Mouse (Mus musculus) 416B (cell line): Measurements from ENCODE around the gene Dhrs13.
"Not testable (repeated sequence)": the region's sequence is repeated elsewhere in the genome, so short reads cannot be mapped to it uniquely, and the experiment has no call there.

Experiments
- DNase-seq: peaks from one replicate; pipeline ENCODE4 v3.0.0; 2011; ENCODE audit warnings: low read depth

Dhrs13 gene

DNA sequence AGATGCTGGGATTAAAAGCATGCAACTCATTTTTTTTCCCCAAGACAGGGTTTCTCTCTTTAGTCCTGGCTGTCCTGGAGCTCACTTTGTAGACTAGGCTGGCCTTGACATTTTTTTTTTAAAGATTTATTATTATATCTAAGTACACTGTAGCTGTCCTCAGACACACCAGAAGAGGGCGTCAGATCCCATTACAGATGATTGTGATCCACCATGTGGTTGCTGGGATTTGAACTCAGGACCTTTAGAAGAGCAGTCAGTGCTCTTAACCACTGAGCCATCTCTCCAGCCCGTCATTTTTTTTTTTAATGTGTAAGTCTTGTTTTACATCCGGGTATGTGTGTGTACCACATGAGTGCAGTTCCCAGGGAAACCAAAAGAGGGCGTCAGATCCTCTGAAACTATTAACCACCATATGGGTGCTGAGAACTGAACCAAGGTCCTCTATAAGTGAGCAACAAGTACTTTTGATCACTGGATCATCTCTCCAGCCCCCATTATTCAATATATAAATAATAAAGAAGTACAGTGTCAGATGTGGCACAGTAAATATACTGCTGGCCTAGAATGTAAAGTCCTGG lies 10.3 kb downstream of the Dhrs13 start:
- DNase-seq, result not testable (repeated sequence)

- peak; percentile 29 for DNase-seq
These were observed 12.7 kb downstream of the Dhrs13 start for GRCm38 (mm10) chr11:78044758-78045251.

- DNase-seq, result not testable (repeated sequence)
These were observed 16.6 kb downstream of the Dhrs13 start for GRCm38 (mm10) chr11:78048637-78049036.

DNA sequence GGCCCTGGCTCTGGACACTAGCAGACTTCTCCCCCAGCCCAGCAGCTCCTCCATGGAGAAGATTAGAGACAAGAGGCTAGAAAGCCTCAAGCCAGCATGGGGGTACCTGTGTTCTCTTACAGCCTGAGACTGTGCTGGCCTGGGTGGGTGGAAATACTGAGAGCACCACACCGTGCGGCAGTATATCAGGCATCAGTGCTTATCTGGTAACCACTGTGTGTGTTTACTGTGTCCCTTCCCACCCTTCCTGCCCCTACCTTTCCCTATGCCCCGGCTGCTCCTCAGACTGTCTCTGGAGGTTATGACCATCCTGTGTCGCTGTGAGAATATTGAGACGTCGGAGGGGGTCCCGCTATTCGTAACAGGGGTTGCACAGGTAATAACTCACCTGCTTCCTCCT lies 21.0 kb downstream of the Dhrs13 start:
- no peak for DNase-seq

- no peak for DNase-seq
These were observed 24.9 kb downstream of the Dhrs13 start for GRCm38 (mm10) chr11:78056946-78057345.

DNA sequence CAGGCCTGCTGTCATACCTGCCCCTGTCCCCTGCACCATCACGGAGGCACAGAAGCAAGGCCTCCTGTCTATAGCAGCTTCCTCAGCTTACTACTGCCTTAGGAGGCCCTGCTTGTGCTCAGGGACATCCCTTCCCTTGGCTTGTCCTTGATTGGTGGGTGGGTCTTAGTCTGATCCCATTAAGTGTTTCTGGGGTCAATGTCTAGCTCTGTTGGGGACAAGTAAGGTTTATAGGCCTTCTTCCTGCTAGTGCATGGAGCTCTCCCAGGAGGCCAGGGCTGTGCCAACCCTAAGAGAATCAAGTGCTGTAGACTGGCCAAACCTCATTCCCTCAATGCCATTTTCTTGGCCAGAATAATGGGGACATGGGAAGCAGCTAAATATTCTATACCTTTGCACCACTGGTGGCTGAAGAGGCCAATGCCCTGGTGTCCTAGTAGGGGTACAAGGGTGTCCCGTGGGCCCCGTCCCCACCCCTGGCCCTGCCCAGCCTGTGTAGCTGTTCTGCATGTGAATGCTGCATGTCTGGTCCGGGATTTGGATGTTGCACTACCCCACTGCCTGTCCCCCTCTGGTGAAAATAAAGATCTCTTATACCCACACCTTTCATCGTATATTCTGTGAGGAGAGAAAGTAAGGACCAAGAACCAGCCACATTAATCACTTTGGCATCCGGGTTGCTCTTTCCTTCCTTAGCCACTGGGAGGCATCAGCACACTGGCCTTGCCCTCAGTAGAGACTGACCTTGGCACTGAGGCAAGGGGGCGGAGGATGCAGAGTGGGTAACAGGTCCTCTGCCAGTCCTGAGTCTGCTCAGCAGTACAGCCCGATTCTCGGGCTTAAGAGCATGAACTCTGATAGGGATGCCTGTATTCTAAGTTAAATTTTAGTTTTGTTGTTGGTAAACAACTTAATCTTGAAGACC lies 28.0 kb downstream of the Dhrs13 start:
- peak; percentile 83 for DNase-seq

DNA sequence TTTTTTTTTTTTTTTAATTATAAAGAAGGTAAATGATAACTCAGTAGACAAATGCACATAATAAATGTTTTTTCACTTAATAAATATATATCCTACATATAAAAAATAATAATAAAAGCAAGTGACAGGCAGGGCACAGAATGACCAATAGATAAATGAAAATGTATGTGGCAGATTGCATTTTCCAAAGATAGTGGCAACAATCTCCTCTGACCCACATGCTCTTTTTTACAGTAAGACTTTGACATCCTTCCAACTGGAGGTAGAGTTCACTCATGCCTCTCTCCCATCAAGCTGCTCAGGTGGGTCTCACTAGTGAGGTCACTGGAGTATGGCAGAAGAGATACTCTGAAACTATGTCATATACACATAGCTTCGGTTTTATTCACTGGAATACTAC lies 30.5 kb downstream of the Dhrs13 start:
- DNase-seq, result no peak

DNA sequence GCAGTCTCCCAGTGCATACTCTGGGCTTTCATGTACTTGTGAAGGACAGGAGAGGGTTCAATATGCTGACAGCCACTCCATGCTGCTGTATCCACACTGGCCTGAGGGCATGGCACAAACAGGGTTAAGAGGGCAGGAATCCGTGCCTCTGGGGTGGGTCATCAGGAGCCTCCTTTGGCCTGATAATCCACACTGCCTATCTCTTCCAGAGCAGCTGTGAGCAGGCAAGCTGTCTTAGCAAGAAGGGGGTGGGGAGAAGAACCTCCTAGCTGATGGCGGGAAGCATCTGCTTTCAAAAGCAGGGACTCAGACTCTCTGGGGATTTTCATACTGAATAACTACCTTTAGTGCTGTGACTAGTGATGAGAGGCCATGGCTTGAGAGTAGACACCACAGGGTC lies 33.8 kb downstream of the Dhrs13 start:
- DNase-seq, result no peak

DNA sequence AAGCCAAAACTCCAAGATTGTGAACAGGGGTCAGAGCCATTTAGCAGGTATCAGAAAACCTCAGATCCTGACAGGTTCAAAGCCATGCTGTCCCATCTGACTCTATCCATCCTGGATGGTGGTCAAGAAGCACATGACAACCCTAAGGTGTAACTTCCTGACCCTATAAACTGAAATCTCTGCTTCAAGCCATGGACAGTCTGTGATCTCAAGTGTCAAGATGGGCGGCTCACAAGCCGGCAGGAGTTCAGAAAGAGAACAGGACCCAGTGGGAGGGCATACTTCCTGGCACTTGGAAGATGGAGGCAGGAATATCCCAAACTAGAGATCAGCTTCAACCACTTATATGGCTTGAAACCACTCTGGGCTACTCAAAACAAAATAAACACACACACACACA lies 34.6 kb downstream of the Dhrs13 start:
- no peak for DNase-seq

GRCm38 (mm10) chr11:78067566-78067965 lies 35.5 kb downstream of the Dhrs13 start:
- DNase-seq, result no peak

DNA sequence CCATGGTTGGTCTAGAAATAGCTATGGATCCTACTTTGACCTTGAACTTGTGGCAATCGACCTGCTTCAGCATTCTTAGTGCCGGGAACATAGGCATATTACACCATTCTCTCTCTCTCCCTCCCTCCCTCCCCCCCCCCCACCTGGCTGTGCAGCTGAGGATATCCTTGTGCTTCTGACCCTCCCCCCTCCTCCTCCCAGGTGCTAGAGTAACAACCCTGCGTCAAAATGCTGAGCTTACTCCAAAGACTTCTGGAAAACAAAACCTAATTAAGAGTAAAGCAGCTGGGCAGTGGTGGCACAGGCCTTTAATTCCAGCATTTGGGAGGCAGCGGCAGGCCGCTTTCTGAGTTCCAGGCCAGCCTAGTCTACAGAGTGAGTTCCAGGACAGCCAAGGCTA lies 37.0 kb downstream of the Dhrs13 start:
- no peak for DNase-seq

DNA sequence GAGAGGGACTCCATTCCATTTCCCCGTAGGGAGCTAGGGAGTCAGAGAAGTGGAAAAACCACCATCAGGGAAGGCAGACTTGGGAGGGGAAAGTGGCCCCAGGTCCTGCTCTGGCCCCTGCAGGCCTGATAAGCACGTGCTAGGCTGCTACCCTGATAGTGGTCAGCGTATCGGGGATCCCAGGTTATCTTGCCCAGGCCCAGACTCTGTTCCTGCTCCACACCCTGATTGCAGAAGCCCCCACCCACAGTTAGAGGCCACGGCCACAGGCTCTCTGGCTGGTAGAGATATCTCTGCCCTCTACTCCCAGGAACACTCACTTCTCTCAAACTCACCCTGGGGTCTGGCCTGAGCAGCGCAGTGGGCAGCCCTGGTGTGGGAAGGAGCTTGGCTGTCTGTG lies 37.6 kb downstream of the Dhrs13 start:
- no peak for DNase-seq

- DNase-seq, result no peak
These were observed 39.9 kb downstream of the Dhrs13 start for GRCm38 (mm10) chr11:78071938-78072337.

DNA sequence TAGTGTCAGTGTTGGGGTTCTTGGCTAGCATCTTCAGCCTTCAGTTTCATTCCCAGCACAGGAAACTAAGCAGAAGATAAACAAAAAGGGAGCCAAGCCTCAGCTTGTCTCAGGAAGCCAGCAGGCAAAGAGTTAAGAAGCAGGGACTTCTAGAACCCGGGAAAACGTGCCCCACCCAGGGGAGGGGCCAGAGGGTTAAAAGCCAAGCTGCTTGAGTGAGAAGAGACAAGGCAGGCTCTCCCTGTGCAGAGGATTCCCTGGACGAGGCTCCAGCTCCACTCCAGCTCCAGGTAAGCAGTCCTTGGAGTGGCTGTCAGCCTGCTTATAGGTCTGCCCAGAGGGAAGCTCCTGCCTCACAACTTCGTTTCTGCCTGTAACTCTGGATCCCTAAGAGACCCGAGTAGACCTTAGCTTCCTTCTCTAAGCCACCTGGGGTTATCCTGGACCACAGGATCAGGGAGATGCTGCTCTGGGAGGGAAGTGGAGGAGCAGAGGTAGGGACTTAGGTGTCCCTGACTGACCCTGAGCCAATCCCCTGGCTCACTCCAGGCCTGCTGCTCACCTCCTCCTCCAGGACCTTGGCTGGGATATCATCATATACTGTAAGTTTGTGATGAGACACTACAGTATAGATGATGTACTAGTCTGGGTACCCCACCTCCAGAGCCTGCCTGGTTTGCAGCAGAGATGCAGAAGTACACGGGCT lies 40.5 kb downstream of the Dhrs13 start:
- no peak for DNase-seq

DNA sequence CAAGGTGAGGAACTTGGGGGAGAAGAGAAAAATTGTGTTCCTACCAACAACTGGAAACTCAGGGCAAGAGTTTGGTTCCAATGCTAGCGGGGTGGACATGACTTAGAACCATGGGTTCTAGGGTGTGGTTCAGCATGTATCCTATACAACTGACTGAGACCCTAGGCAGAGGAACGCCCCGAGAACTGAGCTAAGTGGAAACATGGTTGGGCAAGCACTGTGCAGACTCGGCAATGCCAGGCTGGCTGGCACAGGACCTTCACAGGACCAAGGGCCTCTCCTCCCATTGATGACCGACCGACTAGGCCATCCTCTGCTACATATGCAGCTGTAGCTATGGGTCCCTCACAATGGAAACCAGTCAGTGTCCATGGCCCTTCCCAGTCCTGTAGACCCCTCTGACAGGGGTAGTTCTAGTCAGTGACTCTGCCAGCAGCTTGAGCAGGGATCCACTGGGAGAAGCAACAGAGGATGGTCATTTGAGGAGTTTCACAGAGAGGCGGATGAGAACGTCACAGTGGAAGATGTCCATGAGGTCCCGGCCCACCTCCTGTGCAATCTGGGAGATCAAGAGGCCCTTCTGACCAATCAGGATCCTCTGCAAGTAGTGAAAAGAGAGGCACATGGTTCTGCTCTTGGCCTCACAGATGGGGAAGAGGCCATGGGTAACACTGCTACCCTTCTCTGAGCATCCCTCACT lies 41.6 kb downstream of the Dhrs13 start:
- DNase-seq, result no peak

GRCm38 (mm10) chr11:78074277-78074652 lies 42.2 kb downstream of the Dhrs13 start:
- DNase-seq, result no peak

DNA sequence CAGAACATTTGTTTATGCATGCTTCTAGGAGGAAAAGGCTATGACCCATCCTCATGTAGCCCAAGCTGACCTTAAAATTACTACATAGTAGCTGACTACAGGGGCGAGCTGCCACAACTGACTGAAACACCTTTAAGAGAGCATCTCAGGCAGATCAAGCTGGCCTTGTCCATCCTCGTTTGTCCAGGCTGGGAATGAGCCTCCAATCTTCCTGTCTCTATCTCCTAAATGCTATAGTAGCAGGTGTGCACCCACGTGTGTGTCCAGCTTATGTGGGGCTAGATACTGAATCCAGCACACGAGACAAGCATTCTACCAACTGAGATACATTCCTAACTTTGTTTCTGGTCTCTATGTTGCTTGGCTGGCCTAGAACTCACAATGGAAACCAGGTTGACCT lies 42.6 kb downstream of the Dhrs13 start:
- DNase-seq, result no peak

DNA sequence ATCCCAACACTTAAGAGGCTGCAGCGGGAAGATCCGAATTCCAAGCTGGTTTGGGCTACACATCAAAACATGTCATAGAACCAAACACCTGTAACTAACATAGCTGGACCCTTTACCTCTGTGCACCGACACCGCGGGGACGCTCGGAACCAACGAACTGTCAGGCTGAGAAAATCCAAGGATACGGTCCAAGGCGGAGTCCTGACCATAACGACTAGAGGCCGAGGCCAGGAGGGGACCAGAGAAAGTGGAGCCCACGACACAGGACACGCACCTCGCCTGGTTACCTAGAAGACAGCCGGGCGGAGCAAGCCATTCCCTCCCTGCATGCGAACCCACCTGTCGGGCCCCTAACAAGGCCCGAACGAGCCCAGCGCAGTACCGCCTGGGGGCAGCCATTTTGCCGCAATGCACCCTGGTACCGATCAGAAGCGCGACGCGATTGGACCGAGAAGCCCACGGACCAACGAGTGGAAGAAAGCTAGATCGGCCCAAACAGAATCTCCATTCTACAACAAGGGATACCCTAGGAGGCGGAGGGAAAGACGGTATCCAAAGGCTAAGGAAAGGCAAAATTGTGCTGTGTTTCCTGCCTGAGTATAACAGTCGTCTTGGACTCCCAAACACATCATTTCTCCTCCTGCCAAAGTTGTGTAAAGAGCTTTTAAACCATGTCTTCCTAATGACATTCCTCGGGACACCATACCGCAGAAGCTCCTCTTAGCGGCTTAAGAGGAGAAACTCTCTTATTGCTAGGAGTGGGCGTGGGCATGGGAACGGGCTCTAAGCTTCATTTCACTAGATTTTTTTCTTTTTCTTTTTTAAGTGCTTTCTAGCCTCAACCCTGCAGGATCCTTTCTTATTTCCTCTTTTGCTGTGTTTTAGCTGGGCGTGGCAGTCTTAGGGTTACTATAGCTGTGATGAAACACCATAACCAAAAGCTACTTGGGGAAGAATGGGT lies 48.2 kb downstream of the Dhrs13 start, which contains the start of gene Eral1:
Gene Eral1 (minus strand): TSS at position 423 of the 961 bp plus-strand sequence.
- peak; percentile 81 for DNase-seq

DNA sequence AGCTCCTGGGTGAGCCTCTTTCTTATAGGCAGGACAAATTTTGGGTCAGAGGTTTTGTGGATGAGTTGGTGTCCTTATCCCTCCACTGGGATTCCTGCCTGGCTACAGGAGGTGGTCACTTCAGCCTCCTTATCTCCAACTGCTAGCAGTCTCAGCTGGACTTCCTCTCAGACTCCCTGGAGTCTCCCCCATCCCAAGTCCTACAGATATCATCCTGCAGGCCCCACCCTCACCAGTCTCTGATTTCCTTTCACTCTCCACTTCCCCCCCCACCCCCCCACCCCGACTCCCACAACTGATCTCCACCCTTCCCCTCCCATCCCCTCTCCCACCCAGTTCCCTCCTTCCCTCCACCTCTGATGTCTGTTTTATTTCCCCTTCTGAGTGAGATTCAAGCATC lies 51.5 kb downstream of the Dhrs13 start:
- no peak for DNase-seq

- no peak for DNase-seq
These were observed 54.9 kb downstream of the Dhrs13 start for GRCm38 (mm10) chr11:78086925-78087479.
